Comparison of ENCODE assay signal across 10 mouse cellular contexts in the genomic region with DNA sequence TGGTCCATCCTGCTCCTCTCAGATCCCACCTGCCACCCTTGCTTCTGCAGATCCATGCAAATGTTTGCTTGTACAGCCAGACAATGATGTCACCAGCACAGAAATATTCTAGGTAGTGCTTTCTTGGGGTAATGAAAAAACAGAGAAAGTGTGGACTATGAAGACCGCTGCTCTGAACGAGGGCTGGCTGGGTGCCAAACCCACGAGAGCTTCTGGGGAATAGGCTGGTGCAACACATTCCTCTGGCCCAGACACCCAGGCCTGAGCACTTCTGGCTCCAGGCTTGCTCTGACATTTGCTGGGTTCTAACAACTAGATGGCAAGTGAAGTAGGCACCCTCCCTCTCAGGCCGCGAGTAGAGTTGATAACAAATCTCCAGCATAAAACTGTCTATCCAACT. TPM values are rescaled to one million over a fixed set of nuclear protein-coding genes. Genes with fewer than 3 reads are reported as not detected.
DNase-seq lines count a peak whose midpoint lies in the region; ATAC-seq lines count a peak whose summit lies in the region.
"Had no signal": no experiment of that assay in that cellular context is flagged by ENCODE, and none has a peak within 500 bp of the region (broad histone marks: within the 10 kb centered on the region; RNA-seq: fewer than 3 reads in every experiment).

No protein-coding gene starts in this region.

- no peak for ATAC-seq in kidney, embryonic 15.5 days (replicated peaks; ENCODE audit: low FRiP score)

- H3K4me1 ChIP-seq in brown adipose tissue, adult 24 weeks (ENCODE audit: control insufficient read depth, insufficient read depth, insufficient read length, low read length) = peaks cover 38% of the 10 kb centered on the region
- peaks cover 73% of the 10 kb centered on the region for H3K4me1 ChIP-seq in kidney, embryonic 15.5 days

- intact Hi-C loops in heart, postnatal 25 days (cut with DNase I) = no loop called here

- no peak overlapping the region for H3K4me2 ChIP-seq in kidney, embryonic 15.5 days
- H3K4me2 ChIP-seq: neural tube, embryonic 13.5 days had no signal

- DNase-seq in heart, adult 18-20 months = peak; percentile 66 to 69
- DNase-seq in heart, postnatal 25 days (ENCODE audit: low spot score) = no peak
- DNase-seq in 416B (ENCODE audit: low read depth) = peak; percentile 90
- peak; percentile 38 for DNase-seq in gastrocnemius, postnatal 25 days
- peak; percentile 74 for DNase-seq in lung, postnatal 25 days (ENCODE audit: low spot score)
- DNase-seq in urinary bladder, postnatal 25 days (ENCODE audit: low spot score) = peak; percentile 54

- no peaks in the 10 kb centered on the region for H3K36me3 ChIP-seq in kidney, embryonic 15.5 days
- H3K36me3 ChIP-seq: G1E; neural tube, embryonic 13.5 days had no signal

- no peaks in the 10 kb centered on the region for H3K9me3 ChIP-seq in kidney, embryonic 15.5 days (replicated peaks)
- H3K9me3 ChIP-seq: G1E; neural tube, embryonic 13.5 days had no signal

- no peak overlapping the region for H3K4me3 ChIP-seq in brown adipose tissue, adult 24 weeks (ENCODE audit: insufficient read depth, low read depth, low read length)
- no peak overlapping the region for H3K4me3 ChIP-seq in kidney, embryonic 15.5 days (replicated peaks)
- H3K4me3 ChIP-seq: neural tube, embryonic 13.5 days had no signal

- H3K9ac ChIP-seq in kidney, embryonic 15.5 days = no peak overlapping the region
- H3K9ac ChIP-seq: neural tube, embryonic 13.5 days had no signal

- no peaks in the 10 kb centered on the region for H3K27me3 ChIP-seq in kidney, embryonic 15.5 days
- H3K27me3 ChIP-seq: neural tube, embryonic 13.5 days had no signal

- peak overlapping the region; percentile 66 for H3K27ac ChIP-seq in brown adipose tissue, adult 24 weeks (replicated peaks; ENCODE audit: low read depth, low read length)
- peak overlapping the region; percentile 41; the same call in 1 of the 2 replicates for H3K27ac ChIP-seq in kidney, embryonic 15.5 days
- H3K27ac ChIP-seq: neural tube, embryonic 13.5 days had no signal

- WGBS in kidney, embryonic 15.5 days = 18% methylated on average over 5 of the region's 5 CpGs

RNA-seq across cellular contexts. Expression of a gene that starts 11.6 kb away (rescaled TPM):
- total RNA-seq in heart, adult 18-20 months (2021) = 10 to 100 TPM; 78.7 to 87.5 TPM
- 100 to 1,000 TPM in 1 of 2 experiments, 10 to 100 TPM in 1; 99.9 to 105 TPM for total RNA-seq in heart, postnatal 25 days (2021)
- polyA plus RNA-seq in brown adipose tissue, adult 24 weeks (2012; ENCODE audit: insufficient read depth, insufficient read length, missing spikeins) = 31.0 and 45.7 TPM in 2 replicates
- 10 to 100 TPM; 66.6 to 67.1 TPM for total RNA-seq in gastrocnemius, postnatal 25 days (2021)
- polyA plus RNA-seq in kidney, embryonic 15.5 days (2015; fragmentation: Nextera tagmentation; extraction: Ambion mirVana) = 108 and 110 TPM in 2 replicates
